9 mouse cellular contexts compared by ENCODE assay signal in the genomic region with DNA sequence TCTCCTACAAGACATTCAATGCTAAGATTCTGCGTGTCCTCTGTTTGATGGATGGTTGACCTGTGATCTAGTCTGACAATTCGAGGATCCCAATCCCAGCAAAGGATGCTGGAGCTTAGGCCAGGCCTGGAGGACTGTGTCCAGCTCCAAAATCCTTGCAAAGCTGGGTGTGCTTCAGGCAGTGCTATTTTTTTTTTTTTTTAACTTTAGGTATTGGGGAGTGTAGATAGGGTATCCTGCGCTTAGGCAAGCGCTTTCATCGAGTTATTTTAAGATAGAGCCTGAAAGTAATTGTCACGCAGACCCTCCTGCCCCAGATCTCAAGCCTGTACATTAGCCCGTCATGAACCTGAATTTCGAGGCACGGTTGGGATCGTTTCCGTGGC. TPM values are rescaled to one million over a fixed set of nuclear protein-coding genes. Genes with fewer than 3 reads are reported as not detected.
A peak's percentile ranks its signal among the peaks of the same experiment; 100 is the strongest.
DNase-seq lines count a peak whose midpoint lies in the region; ATAC-seq and TF ChIP-seq lines count a peak whose summit lies in the region.
"Had no signal": no experiment of that assay in that cellular context is flagged by ENCODE, and none has a peak within 500 bp of the region (broad histone marks: within the 10 kb centered on the region; RNA-seq: fewer than 3 reads in every experiment).

No protein-coding gene starts in this region.

- no peak overlapping the region for H3K9ac ChIP-seq in lung, postnatal 0 days (replicated peaks; ENCODE audit: low read depth)
- H3K9ac ChIP-seq in forebrain, embryonic 14.5 days (ENCODE audit: low read length): no peak overlapping the region
- H3K9ac ChIP-seq in limb, embryonic 13.5 days: no peak overlapping the region

- H3K4me2 ChIP-seq in lung, postnatal 0 days (replicated peaks; ENCODE audit: low read depth, low read length): peak overlapping the region; percentile 53
- peak overlapping the region; percentile 54 for H3K4me2 ChIP-seq in forebrain, embryonic 14.5 days (ENCODE audit: low read length)
- peak overlapping the region; percentile 67 for H3K4me2 ChIP-seq in limb, embryonic 13.5 days (replicated peaks)

- H3K27me3 ChIP-seq in lung, postnatal 0 days (replicated peaks; ENCODE audit: insufficient read depth, low read length): peaks cover 27% of the 10 kb centered on the region
- peaks cover 45% of the 10 kb centered on the region for H3K27me3 ChIP-seq in forebrain, embryonic 14.5 days (replicated peaks; ENCODE audit: control insufficient read depth, insufficient read depth, low read length)
- H3K27me3 ChIP-seq in limb, embryonic 13.5 days: peaks cover 84% of the 10 kb centered on the region
- H3K27me3 ChIP-seq in small intestine, adult 2 months (ENCODE audit: control insufficient read depth, insufficient read depth, low read length): peaks cover 32% of the 10 kb centered on the region
- peaks cover 11% of the 10 kb centered on the region for H3K27me3 ChIP-seq in kidney, adult 2 months (replicated peaks; ENCODE audit: control insufficient read depth, insufficient read depth, low read length)

- H3K4me3 ChIP-seq in lung, postnatal 0 days (ENCODE audit: low read depth, low read length): peak overlapping the region; percentile 32; the same call in 1 of the 2 replicates
- H3K4me3 ChIP-seq in forebrain, embryonic 14.5 days (ENCODE audit: low read depth, low read length): peak overlapping the region; percentile 37
- peak overlapping the region; percentile 46 for H3K4me3 ChIP-seq in limb, embryonic 13.5 days
- peak overlapping the region; percentile 59 for H3K4me3 ChIP-seq in small intestine, adult 2 months (ENCODE audit: low read depth, low read length)
- H3K4me3 ChIP-seq in kidney, adult 2 months (ENCODE audit: insufficient read depth, low read depth, low read length): no peak overlapping the region

- ATAC-seq in lung, postnatal 0 days: no peak
- no peak; the same call in 1 of the 2 replicates for ATAC-seq in forebrain, embryonic 14.5 days
- ATAC-seq in limb, embryonic 13.5 days (ENCODE audit: low FRiP score, low read depth): no peak
- ATAC-seq: Patski had no signal

- TF ChIP-seq CTCF in lung, postnatal 0 days (IDR thresholded peaks at IDR 0.05): no peak
- no peak for TF ChIP-seq CTCF in small intestine, adult 2 months (IDR thresholded peaks at IDR 0.05; ENCODE audit: extremely low read depth, insufficient read length, insufficient replicate concordance, low read depth, low read length)
- no peak for TF ChIP-seq CTCF in kidney, adult 2 months (conservative IDR thresholded peaks at IDR 0.05; ENCODE audit: insufficient read depth, insufficient read length, low read depth, low read length)

- 38% methylated on average over 11 of the region's 11 CpGs for WGBS in lung, postnatal 0 days
- WGBS in forebrain, embryonic 14.5 days: 40% methylated on average over 11 of the region's 11 CpGs
- 32% methylated on average over 11 of the region's 11 CpGs for WGBS in limb, embryonic 13.5 days
- 31% methylated on average over 11 of the region's 11 CpGs for WGBS in small intestine, adult 2 months
- 34% methylated on average over 11 of the region's 11 CpGs for WGBS in kidney, adult 2 months

- no peak for TF ChIP-seq EP300 in lung, postnatal 0 days (IDR thresholded peaks at IDR 0.05)

- peaks cover 6% of the 10 kb centered on the region; the same call in 1 of the 2 replicates for H3K4me1 ChIP-seq in lung, postnatal 0 days (ENCODE audit: insufficient read depth, low read depth, low read length)
- peaks cover 4% of the 10 kb centered on the region for H3K4me1 ChIP-seq in forebrain, embryonic 14.5 days (ENCODE audit: control insufficient read depth, insufficient read depth, low read length)
- 0 out of 2 replicates have a peak, but pooled peaks cover 8% of the 10 kb centered on the region for H3K4me1 ChIP-seq in limb, embryonic 13.5 days
- H3K4me1 ChIP-seq in small intestine, adult 2 months (ENCODE audit: control insufficient read depth, insufficient read depth, insufficient read length, low read length): peaks cover 8% of the 10 kb centered on the region
- H3K4me1 ChIP-seq in kidney, adult 2 months (ENCODE audit: control insufficient read depth, insufficient read depth, low read length): no peaks in the 10 kb centered on the region

- no peak for TF ChIP-seq POLR2A in small intestine, adult 2 months (IDR thresholded peaks at IDR 0.05; ENCODE audit: low read depth, low read length)
- no peak for TF ChIP-seq POLR2A in kidney, adult 2 months (IDR thresholded peaks at IDR 0.05; ENCODE audit: low read depth, low read length)

- H3K27ac ChIP-seq in lung, postnatal 0 days (ENCODE audit: low read length): no peak overlapping the region
- no peak overlapping the region for H3K27ac ChIP-seq in forebrain, embryonic 14.5 days (ENCODE audit: low read depth, low read length)
- no peak overlapping the region for H3K27ac ChIP-seq in limb, embryonic 13.5 days
- H3K27ac ChIP-seq in small intestine, adult 2 months (ENCODE audit: insufficient read depth, low read depth, low read length): no peak overlapping the region
- H3K27ac ChIP-seq in kidney, adult 2 months (ENCODE audit: insufficient read depth, low read depth, low read length): no peak overlapping the region

- no peaks in the 10 kb centered on the region for H3K9me3 ChIP-seq in lung, postnatal 0 days (ENCODE audit: low read length)
- no peaks in the 10 kb centered on the region for H3K9me3 ChIP-seq in forebrain, embryonic 14.5 days (replicated peaks; ENCODE audit: control insufficient read depth, low read length)
- no peaks in the 10 kb centered on the region for H3K9me3 ChIP-seq in limb, embryonic 13.5 days

- H3K36me3 ChIP-seq in lung, postnatal 0 days (ENCODE audit: insufficient read depth, low read length): no peaks in the 10 kb centered on the region
- H3K36me3 ChIP-seq in forebrain, embryonic 14.5 days (ENCODE audit: control insufficient read depth, insufficient read depth, low read length): no peaks in the 10 kb centered on the region
- no peaks in the 10 kb centered on the region for H3K36me3 ChIP-seq in limb, embryonic 13.5 days
- no peaks in the 10 kb centered on the region for H3K36me3 ChIP-seq in small intestine, adult 2 months (ENCODE audit: control insufficient read depth, insufficient read depth, low read length)
- no peaks in the 10 kb centered on the region for H3K36me3 ChIP-seq in kidney, adult 2 months (ENCODE audit: control insufficient read depth, insufficient read depth, low read length)

- DNase-seq in lung, postnatal 0 days (ENCODE audit: low spot score): no peak
- DNase-seq in lung, postnatal 14 days: no peak
- DNase-seq in forebrain, embryonic 14.5 days (ENCODE audit: low spot score): no peak
- no peak for DNase-seq in natural killer cell, adult 2 months (ENCODE audit: low spot score in 2 of 2)
- DNase-seq in kidney, adult 2 months: no peak
- no peak for DNase-seq in spleen, adult 18-20 months

RNA-seq across cellular contexts. Expression of gene Ddx43, which starts 0.3 kb away (rescaled TPM):
- polyA plus RNA-seq in lung, postnatal 0 days (2015; fragmentation: Nextera tagmentation; extraction: Ambion mirVana): 0.05 TPM in 1 of 2 replicates, not detected in the other
- 0.08 TPM in 1 of 2 replicates, not detected in the other for polyA plus RNA-seq in forebrain, embryonic 14.5 days (2014; fragmentation: Nextera tagmentation; extraction: Ambion mirVana)
- polyA plus RNA-seq in limb, embryonic 13.5 days (2015; fragmentation: Nextera tagmentation; extraction: Ambion mirVana): 0.40 and 0.46 TPM in 2 replicates
- not detected in 2 replicates for polyA plus RNA-seq in small intestine, adult 2 months (2012; rRNA removed)
- polyA plus RNA-seq in kidney, adult 2 months (2012; rRNA removed): not detected in 2 replicates

RNA-seq across cellular contexts. Expression of gene Ooep, which starts 16.7 kb away (rescaled TPM):
- 3.3 and 4.1 TPM in 2 replicates for polyA plus RNA-seq in lung, postnatal 0 days (2015; fragmentation: Nextera tagmentation; extraction: Ambion mirVana)
- 5.6 and 7.3 TPM in 2 replicates for polyA plus RNA-seq in forebrain, embryonic 14.5 days (2014; fragmentation: Nextera tagmentation; extraction: Ambion mirVana)
- polyA plus RNA-seq in limb, embryonic 13.5 days (2015; fragmentation: Nextera tagmentation; extraction: Ambion mirVana): 3.8 TPM in 2 replicates
- polyA plus RNA-seq in small intestine, adult 2 months (2012; rRNA removed): 0.04 TPM in 1 of 2 replicates, not detected in the other
- 0.03 TPM in 1 of 2 replicates, not detected in the other for polyA plus RNA-seq in kidney, adult 2 months (2012; rRNA removed)
- polyA plus RNA-seq: Patski had no signal

RNA-seq across cellular contexts. Expression of gene Dppa5a, which starts 27.3 kb away (rescaled TPM):
- polyA plus RNA-seq in lung, postnatal 0 days (2015; fragmentation: Nextera tagmentation; extraction: Ambion mirVana): 0.71 and 0.81 TPM in 2 replicates
- polyA plus RNA-seq in forebrain, embryonic 14.5 days (2014; fragmentation: Nextera tagmentation; extraction: Ambion mirVana): 2.1 and 2.8 TPM in 2 replicates
- 0.33 and 0.50 TPM in 2 replicates for polyA plus RNA-seq in limb, embryonic 13.5 days (2015; fragmentation: Nextera tagmentation; extraction: Ambion mirVana)
- not detected in 2 replicates for polyA plus RNA-seq in small intestine, adult 2 months (2012; rRNA removed)
- not detected in 2 replicates for polyA plus RNA-seq in kidney, adult 2 months (2012; rRNA removed)
- polyA plus RNA-seq: Patski had no signal

RNA-seq across cellular contexts. Expression of gene Gsta2, which starts 39.6 kb away (rescaled TPM):
- 4.8 and 4.9 TPM in 2 replicates for polyA plus RNA-seq in lung, postnatal 0 days (2015; fragmentation: Nextera tagmentation; extraction: Ambion mirVana)
- polyA plus RNA-seq in forebrain, embryonic 14.5 days (2014; fragmentation: Nextera tagmentation; extraction: Ambion mirVana): not detected in 2 replicates
- polyA plus RNA-seq in limb, embryonic 13.5 days (2015; fragmentation: Nextera tagmentation; extraction: Ambion mirVana): 0.46 and 0.55 TPM in 2 replicates
- polyA plus RNA-seq in small intestine, adult 2 months (2012; rRNA removed): 0.71 TPM in 1 of 2 replicates, not detected in the other
- polyA plus RNA-seq in kidney, adult 2 months (2012; rRNA removed): 583 and 726 TPM in 2 replicates

RNA-seq across cellular contexts. Expression of gene Cgas, which starts 47.8 kb away (rescaled TPM):
- polyA plus RNA-seq in lung, postnatal 0 days (2015; fragmentation: Nextera tagmentation; extraction: Ambion mirVana): 0.86 TPM in 2 replicates
- 0.50 and 0.51 TPM in 2 replicates for polyA plus RNA-seq in forebrain, embryonic 14.5 days (2014; fragmentation: Nextera tagmentation; extraction: Ambion mirVana)
- polyA plus RNA-seq in limb, embryonic 13.5 days (2015; fragmentation: Nextera tagmentation; extraction: Ambion mirVana): 2.5 and 2.6 TPM in 2 replicates
- polyA plus RNA-seq in small intestine, adult 2 months (2012; rRNA removed): 0.46 and 0.86 TPM in 2 replicates
- 0.19 and 0.36 TPM in 2 replicates for polyA plus RNA-seq in kidney, adult 2 months (2012; rRNA removed)
